Mouse (Mus musculus): Measurements from ENCODE around the gene Tomm70a.

DNA sequence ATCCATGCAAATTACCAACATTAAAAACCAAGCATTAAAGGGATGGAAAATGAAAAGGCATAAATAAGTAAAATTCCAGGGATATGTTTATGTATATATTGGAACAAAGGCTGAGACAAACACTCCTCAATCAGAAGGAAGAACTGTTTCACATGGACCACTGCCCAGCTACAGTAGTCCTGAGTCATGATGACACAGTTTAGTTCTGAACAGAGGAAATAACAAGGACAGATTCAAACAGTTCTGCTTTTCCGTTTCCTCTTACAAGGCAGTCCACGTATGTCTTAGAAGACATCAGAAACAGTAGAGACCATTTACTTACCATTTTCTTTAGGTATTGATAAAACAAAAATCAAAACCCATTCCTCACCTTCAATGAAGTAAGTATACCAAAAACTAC lies 68.0 kb downstream of the Tomm70a start:
- TF ChIP-seq POLR2A (IDR thresholded peaks at IDR 0.05; ENCODE audit: borderline replicate concordance, low read depth, low read length) (no peak), CTCF (IDR thresholded peaks at IDR 0.05; ENCODE audit: low read depth, low read length) (no peak)

Data from bone marrow macrophage, adult 2 months (primary cell).